Mouse (Mus musculus): ENCODE data around the gene Mapk3.
A peak's percentile ranks its signal among the peaks of the same experiment; 100 is the strongest.

Gene Mapk3

DNA sequence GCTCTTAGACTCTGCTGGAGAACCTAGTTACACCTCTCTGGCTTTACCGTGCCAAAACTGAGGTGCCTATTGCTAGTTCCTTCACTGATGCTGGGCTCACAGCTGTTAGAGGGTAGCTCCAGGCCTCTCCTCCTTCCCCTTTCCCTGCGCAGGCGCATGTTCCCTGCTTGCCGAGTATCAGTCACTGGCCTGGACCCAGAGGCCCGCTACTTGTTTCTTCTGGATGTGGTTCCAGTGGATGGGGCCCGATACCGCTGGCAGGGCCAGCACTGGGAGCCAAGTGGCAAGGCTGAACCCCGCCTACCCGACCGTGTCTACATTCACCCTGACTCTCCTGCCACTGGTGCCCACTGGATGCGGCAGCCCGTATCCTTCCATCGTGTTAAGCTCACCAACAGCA is 23.3 kb downstream of the Mapk3 start:
- no peak for DNase-seq (ENCODE audit: low spot score in 2 of 2)

DNA sequence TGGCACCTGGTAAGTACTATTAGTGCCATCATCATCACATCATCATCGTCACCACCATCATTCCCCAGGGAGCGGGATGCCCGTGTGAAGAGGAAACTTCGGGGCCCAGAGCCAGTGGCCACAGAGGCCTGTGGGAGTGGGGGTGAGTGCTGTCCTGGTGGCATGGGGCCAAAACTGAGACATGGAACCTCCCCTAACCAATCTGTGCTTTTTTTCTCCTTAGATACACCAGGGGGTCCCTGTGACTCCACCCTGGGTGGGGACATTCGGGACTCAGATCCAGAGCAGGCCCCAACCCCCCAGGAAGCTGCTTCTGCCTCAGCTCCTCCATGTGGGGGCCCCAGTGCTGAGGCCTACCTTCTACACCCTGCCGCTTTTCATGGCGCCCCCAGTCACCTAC is 25.1 kb downstream of the Mapk3 start:
- no peak for DNase-seq (ENCODE audit: low spot score in 2 of 2)

DNA sequence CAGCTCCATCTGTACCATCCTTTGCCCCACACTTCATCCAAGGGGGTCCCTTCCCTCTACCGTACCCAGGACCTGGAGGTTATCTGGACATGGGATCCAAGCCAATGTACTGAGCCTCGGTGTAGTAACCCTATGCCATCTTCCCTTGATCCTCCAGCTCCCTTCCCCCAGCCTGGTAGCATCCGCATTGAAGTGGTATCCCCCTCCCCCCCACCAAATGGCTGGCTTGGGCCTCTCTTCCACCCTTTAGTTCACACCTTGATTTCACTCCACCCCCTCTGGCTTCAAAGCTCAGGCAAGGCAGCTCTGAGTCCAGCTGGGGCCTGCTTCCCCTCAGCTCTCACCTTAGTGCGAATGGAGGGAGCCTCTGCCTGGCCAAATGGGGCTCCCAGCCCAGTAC is 25.7 kb downstream of the Mapk3 start:
- no peak for DNase-seq (ENCODE audit: low spot score in 2 of 2)

DNA sequence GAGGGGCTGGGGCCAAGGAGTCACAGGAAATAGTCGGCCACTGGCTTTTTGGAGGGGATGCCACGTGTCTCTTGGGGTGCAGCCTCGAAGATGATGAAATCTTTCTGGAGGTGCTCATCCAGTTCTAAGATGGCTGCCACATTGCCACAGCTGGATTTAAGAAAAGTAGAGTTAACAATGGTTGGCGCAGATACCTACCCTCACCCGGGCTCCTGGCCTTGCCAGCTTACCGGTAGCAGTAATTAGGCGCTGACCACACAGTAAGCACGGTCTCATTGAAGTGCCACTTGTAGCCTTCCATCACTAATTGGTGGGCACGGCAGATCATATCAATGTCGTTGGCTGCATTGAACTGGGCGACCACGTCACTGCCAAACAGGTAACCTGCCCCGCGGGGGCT is 26.7 kb downstream of the Mapk3 start:
- no peak for DNase-seq (ENCODE audit: low spot score in 2 of 2)

DNA sequence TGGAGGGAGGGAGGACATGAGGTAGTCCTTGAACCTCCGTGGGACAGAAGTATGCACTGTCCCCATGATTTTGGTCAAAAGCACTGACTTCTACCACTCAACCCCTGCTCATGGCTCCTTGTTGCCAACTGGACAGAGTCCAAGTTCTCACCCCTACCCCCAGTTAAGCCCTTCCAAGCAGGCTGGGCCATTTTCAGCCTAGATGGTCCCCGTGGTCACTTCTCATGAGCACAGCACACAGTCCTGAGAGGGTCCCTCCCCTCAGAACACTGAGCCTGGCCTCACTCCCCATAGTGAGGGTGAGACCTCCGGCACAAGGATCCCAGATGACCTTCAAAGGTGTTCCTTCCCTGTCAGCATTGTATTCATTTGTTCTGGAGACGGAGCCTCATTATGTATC is 29.7 kb downstream of the Mapk3 start:
- no peak for DNase-seq (ENCODE audit: low spot score in 2 of 2)

DNA sequence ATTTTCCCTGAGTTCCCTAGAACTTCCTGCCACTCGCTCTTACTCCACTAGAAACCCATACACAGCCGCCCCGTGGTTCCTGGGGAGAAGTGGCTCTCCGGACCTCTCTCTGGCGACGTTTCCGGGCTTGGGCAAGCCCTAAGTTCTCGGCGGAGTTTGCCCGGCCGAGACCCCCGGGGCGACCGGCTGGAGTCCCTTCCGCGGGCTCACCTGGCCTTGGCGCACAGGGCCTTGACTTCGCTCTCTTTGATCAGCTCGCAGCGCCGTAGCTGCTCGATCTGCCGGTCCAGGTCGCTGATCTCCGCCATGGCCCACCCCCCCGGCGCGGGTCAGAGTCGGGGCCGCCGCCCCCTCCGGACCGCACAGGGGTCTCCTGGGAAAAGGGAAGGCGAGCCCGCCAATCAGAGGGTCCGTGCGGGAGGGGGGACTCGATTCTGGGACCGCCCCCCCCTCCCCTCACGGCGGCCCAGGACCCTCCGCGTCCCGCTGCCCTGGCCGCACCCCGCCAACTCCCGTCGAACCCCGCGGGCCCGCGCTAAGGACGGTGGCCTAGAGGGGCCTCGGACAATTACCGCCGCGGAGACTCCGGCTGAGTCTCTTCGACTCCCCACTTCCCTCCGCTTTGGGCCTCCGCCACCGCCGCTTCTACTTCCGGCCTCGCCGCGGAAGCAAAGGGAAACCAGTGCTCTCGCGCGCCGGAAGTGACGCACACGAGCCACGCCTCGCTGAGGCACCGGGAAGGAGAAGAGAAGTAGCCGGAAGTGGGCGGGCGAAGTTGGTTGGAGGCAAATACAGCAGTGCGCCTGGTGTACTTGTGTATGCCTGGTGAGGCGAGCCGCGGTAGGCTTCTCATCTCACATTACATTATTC is 32.7 kb downstream of the Mapk3 start, which contains the start of gene Ppp4c:
Gene Ppp4c, minus strand, starts transcription at position 646 of the 870 bp plus-strand sequence.
- DNase-seq (ENCODE audit: low spot score in 2 of 2) = peak; percentile 95 to 97

DNA sequence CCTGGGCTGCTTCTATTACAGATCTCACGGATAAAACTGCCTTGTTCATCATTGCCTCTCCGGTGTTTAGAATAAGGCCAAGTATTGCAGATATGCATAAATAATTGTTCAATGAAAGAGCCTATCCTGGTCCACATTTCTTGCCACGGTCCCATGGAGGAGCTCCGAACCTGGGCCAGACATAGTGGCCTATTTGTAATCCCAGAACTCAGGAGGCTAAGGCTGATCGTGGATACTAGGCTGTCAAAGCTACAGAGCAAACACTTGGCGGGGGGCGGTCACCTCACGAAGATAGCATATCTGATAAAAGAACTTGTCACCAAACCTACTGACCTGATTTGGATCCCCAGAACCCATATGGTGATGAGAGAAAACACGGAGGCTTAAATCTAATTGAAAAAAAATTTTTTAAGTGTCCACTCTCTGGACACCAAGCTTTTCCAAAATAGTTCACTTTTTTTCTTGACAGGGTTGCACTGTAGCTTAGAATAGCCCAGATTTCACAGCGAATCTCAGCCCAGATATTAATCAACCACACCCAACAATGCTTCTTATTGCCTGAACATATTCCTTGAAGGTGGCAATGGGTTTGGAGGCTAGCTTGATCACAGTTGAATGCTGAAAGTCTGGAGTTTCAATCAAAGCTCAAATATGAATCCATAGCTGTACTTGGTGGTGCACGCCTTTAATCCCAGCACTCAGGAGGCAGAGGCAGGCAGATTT is 33.5 kb downstream of the Mapk3 start:
- DNase-seq (ENCODE audit: low spot score in 2 of 2) = no peak

DNA sequence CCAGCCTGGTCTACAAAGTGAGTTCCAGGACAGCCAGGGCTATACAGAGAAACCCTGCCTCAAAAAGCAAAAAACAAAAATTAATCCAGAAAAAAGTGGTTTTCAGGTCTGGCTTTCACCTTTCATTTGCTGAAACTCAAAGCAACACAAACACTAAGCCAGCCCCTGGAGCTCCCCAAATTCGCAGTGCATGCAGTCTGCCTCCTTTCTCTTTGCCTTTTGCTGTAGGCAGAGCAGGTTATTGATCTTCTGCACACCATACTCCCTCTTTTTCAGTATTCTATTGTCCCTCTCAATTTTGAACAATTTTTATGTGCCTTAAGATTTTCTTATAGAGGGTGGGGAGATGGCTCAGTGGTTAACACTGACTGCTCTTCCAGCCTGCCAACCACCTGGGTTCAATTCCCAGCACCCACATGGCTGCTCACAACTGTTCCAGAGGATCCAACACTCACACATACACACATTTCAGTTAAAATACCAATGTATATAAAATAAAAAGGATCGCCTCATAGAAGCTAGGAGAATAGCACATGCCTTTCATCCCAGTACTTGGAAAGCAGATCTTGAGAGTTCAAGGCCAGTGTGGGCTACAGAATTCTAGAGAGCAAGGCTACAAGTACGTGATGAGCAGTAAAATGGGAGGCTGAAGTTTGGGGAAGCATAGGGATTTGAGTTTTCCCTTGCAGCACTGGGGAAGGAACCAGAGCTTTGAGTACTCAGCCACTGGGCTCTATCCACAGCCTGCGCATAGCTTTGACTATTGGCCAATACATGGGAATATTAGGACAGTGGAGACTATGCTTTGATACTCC is 34.3 kb downstream of the Mapk3 start:
- DNase-seq (ENCODE audit: low spot score in 2 of 2) = no peak

DNA sequence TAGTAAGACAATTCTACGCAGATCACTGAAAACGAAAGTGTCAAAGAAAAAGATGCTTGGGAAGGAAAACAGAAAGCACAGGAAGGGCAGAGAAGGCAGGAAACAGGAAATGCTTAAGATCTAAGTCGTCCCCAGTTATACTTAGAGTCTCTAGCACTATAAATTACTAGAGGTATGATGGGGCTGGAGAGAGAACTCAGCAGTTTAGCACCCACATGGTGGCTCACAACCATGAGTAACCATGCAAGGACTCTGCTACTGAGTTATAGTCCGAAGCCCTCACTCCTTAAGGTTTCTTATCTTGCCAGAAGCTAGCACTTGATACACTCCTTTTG is 34.8 kb downstream of the Mapk3 start:
- no peak for DNase-seq (ENCODE audit: low spot score in 2 of 2)

DNA sequence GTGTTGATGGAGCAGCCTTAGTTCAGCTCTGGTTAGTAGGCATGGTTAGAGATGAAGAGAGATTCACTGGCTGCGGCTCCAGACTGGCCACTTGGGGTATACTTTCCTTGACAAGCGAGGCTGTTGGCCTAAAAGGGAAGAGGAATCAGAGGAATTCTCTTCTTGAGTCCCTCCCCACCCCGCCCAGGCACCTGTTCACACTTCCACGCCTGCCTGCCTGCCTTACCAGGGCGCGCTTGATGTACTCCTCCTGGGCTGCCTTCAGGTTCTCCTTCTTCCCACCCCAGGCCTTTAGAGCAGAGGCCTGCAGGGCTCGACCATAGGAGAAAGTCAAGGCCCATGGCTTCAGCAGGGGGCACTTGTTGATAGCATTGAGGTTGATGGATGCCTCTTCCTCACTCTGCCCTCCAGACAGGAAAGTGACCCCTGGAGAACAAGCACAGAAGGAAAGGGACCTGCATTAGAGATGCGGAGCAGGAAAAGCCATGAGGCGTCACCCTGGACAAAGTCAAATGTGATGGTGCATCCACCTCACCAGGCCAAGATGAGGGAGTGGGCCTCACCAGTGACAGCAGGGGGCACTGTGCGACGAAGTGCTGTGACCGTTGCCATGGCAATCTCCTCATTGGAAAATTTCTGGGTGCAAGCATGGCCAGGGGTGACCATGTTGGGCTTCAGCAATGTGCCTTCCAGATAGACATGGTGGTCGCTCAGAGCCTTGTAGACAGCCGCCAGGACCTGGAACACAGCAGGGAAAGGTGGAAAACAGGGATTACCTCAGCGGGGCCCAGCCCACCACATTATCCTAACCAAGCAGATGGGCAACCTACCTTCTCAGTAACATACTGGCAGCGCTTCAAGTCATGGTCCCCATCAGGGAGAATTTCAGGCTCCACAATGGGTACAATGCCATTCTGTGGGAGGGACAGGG is 36.3 kb downstream of the Mapk3 start:
- DNase-seq (ENCODE audit: low spot score in 2 of 2) = no peak

DNA sequence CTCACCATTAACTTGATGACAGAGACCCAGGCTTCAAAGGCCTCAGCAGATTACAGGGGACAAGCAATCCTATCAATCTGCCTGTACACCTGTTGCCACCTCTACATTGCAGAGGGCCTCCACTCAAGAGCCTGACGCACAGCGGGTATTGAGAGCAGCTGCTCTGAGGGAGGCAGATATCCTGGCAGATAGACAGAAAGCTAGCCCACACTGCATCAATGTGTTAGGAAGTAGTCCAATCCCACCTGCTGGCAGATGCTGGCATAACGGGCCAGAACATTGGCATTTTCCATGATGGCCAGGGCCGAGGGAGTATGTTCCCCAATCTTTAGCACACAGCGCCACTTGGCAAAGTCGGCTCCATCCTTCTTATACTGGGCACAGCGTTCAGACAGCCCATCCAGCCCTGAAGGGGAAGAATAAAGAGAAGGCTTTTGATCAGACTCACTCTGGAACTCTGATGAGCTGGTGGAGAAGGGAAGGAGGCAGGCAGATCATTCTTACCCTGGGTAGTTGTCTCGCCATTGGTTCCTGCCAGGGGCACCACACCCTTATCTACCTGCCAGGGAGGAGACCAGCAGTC is 37.0 kb downstream of the Mapk3 start:
- DNase-seq (ENCODE audit: low spot score in 2 of 2) = peak; percentile 32 to 53

DNA sequence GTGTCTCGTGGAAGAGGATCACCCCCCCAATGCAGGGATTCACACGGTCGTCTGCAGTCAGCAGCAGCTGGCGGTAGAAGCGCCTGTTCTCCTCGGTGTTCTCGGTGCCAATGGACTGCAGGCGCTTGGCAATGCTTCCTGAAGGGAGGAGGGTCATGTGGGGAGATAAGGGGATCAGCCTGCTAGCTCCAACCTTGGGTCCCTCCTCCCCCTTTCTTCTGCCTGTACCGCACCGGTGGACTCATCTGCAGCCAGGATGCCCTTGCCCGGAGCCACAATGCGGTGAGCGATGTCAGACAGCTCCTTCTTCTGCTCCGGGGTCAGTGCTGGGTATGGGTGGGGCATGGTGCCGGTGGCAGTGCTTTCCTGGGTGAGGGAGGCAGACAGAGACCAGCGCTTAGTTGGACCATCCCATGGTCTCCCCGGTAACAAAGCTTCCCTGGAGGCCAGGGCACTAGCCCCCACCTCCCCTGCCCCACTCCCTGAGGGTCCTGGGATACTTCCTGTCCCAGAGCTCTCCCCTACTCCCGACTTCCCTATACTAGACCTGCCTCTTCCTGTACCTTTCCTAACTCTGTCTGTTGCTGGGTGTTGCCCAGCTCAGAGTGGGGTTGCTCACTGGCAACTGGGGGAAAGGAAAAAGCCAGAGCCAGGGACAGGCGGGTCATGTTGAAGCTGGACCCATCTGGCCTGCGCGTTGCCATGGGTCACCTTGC is 38.2 kb downstream of the Mapk3 start, which contains the start of gene Fam57b:
Gene Fam57b, plus strand, starts transcription at position 258 of the 716 bp plus-strand sequence.
- no peak for DNase-seq (ENCODE audit: low spot score in 2 of 2)

DNA sequence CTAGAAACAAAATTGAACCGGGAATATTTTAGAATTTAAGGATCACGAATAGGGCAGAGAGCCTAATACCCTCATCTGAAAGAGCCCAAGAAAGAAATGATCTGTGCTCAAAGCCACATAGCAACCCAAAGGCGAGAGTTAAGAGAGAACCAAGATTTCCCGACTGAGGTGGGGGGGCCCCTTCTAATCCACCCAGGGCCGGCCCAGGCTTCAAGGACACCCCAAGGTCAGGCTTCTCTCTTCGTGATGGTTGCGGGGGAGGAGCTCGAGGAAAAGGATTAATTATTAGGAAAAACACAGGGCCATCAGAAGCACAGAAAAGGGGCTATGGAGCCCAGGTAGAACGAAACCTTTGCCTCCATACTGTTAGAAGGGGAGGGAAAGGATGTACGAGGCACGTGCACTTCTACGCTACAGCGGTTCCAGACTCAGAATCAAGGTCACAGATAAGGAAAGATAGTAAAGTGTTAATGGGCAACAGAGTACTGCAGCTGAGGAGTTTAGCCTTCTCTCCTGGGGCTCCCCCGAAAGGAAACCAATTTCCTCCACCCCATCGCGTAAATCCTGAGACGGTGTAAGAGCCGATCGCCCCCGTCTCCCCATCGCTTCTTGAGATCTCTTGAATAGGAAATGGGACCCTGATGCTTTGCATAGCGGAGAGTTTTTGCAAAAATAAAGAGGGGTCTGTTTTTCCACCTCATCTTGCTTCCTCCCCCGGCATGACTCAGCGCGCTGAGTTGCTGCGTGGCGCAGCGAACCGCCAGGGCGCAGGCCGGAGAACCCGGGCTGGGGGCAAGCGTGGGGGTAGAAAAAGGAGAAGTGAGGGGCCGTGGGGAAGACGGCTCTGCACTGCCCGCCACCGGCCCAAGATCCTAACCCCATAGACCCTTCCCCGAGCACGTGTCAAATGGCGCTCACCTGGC is 39.0 kb downstream of the Mapk3 start:
- peak in 1 of 2 experiments; percentile 24 for DNase-seq (ENCODE audit: low spot score in 2 of 2)

DNA sequence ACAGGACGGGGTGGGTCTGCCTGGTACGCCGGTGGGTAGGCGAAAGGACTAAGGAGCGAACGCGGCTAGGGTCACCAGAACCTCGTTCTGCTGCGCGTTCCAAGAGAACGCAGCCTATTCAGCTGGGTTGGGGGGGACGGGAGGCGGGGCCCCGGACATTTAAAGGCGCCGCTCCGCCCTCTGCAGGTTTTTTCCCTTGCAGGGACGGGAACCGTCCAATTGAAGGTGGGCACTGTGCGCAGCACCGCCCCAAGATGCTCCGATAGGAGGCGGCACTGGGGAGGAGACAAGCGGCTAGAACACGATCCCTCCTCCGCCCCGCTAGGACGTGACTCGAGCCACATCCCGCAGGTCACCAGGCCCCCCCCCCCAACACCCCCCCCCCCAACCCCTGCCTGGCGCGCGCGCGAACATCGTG is 39.7 kb downstream of the Mapk3 start:
- DNase-seq (ENCODE audit: low spot score in 2 of 2) = peak; percentile 96

DNA sequence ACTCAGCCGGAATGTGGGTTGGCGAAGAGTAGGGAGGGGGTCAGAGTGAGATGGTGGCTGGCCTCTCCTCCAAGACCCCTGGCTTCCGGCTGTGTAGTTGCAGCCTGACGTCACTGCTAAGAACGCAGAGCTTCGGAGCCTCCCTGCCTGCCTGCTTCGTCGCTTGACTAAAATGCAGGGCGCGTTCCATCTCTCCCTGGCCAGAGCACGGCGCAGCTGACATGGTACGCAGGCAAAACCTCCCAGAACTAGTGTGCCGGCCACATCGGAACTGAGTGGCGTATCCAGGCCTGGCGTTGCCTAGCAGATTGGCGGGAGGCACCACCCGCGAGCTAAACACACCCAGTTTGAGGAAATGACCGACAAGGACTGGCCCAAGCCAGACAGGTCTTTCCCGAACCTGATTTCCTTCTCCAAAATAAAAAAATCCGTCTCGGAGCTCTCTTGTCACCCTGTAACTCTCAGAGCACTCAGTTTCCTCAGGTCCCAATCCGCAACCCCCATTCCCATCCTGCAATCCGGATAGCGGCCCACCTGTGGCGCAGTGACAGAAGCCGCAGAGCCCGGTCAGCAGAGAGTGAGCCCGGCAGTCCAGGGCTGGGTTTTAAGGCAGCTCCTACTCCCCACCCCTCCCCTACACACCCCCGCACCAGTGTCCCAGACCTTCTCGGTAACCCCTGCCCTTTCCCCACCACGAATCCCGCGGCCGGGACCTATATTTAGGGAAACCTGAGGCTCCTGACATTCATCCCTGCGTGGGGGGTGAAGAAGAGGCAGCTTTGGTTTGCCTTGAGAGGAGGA is 40.3 kb downstream of the Mapk3 start:
- no peak for DNase-seq (ENCODE audit: low spot score in 2 of 2)

DNA sequence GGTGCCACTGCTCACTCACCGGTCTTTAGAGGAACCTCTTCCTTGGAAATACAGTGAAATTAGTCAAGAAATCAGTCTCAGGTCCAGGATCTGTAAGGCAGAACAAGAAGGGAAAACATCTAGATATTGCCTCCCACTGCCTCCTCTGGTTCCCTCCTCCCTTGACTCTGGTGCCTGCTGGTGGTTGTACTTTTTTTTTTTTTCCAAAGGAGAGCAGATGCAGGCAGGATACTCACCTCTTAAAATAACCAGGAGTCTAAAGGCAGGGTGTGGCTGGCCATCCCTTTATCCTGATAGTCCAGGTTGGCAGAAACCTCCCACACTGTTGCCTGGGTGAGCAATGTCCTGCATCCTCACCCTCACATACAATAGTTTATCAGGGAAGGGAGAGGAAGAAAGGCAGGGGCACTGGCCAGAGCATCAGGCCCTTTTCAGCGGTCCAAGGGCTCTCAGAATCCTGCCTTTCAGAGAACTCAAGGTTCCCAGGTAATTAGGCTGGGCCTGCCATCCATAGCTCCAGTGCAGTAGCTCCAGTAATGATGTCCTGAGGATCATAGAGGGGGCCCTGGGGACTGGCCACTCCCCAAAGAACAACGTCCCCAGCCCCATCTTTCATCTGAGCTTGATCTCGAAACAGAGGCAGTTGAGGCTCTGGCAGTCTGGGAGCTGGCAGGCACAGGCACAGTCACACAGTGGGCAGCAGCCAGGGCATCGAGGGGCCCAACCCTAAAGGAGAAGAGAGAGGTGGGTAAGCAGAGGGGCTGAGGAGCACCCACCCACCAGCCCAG is 41.1 kb downstream of the Mapk3 start:
- DNase-seq (ENCODE audit: low spot score in 2 of 2) = no peak

DNA sequence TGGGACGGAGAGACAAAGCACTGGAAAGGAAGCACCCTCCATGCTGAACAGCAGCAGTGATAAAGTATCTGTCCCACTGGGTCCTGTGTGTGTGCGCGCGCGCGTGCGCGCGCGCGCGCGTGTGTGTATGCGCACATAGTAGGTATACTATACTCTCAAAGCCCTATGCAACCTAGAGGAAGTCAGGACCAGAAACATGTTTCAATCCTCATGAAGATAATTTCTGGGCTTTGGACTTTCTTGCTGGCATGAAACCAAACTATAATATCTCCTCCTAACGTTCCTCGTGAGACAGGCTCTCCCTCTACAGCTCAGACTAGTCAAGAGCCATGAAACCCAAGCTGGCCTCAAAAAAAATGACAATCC is 41.6 kb downstream of the Mapk3 start:
- no peak for DNase-seq (ENCODE audit: low spot score in 2 of 2)
